24 mouse cellular contexts compared by ENCODE assay signal in genomic region chr10:96496700-96497099, GRCm38 (mm10).
DNase-seq lines count a peak whose midpoint lies in the region; ATAC-seq lines count a peak whose summit lies in the region.
"Had no signal": no experiment of that assay in that cellular context is flagged by ENCODE, and none has a peak within 500 bp of the region (broad histone marks: within the 10 kb centered on the region; RNA-seq: fewer than 3 reads in every experiment).

No protein-coding gene starts in this region.

- H3K36me3 ChIP-seq in hindbrain, embryonic 14.5 days (replicated peaks; ENCODE audit: control insufficient read depth, insufficient read depth): no peaks in the 10 kb centered on the region
- H3K36me3 ChIP-seq: embryonic facial prominence, embryonic 10.5 days; embryonic facial prominence, embryonic 13.5 days; forebrain, embryonic 12.5 days; forebrain, embryonic 15.5 days; G1E; hindbrain, embryonic 12.5 days had no signal

- no peak overlapping the region for H3K9ac ChIP-seq in hindbrain, embryonic 14.5 days
- H3K9ac ChIP-seq: embryonic facial prominence, embryonic 13.5 days; forebrain, embryonic 12.5 days; forebrain, embryonic 15.5 days; hindbrain, embryonic 12.5 days had no signal

- H3K9me3 ChIP-seq in hindbrain, embryonic 14.5 days (ENCODE audit: control insufficient read depth, low read length): no peaks in the 10 kb centered on the region
- H3K9me3 ChIP-seq: embryonic facial prominence, embryonic 10.5 days; embryonic facial prominence, embryonic 13.5 days; forebrain, embryonic 12.5 days; forebrain, embryonic 15.5 days; hindbrain, embryonic 12.5 days had no signal

- no peaks in the 10 kb centered on the region for H3K4me1 ChIP-seq in hindbrain, embryonic 14.5 days (replicated peaks; ENCODE audit: control insufficient read depth, insufficient read depth, low read length)
- H3K4me1 ChIP-seq: embryonic facial prominence, embryonic 10.5 days; embryonic facial prominence, embryonic 13.5 days; forebrain, embryonic 12.5 days; forebrain, embryonic 15.5 days; hindbrain, embryonic 12.5 days had no signal

- H3K4me3 ChIP-seq in hindbrain, embryonic 14.5 days (replicated peaks; ENCODE audit: low read length): no peak overlapping the region
- H3K4me3 ChIP-seq: embryonic facial prominence, embryonic 10.5 days; embryonic facial prominence, embryonic 13.5 days; erythroblast, embryonic 14.5 days; forebrain, embryonic 12.5 days; forebrain, embryonic 15.5 days; heart, adult 2 months; hindbrain, embryonic 12.5 days had no signal

- no peak overlapping the region for H3K27ac ChIP-seq in hindbrain, embryonic 14.5 days
- H3K27ac ChIP-seq: embryonic facial prominence, embryonic 10.5 days; embryonic facial prominence, embryonic 13.5 days; forebrain, embryonic 12.5 days; forebrain, embryonic 15.5 days; heart, adult 2 months; hindbrain, embryonic 12.5 days had no signal

- peak; percentile 3 for DNase-seq in thymus, postnatal 0 days (ENCODE audit: low spot score)
- no peak for DNase-seq in thymus, postnatal 4 days
- no peak for DNase-seq in urinary bladder, adult 2 months (ENCODE audit: low spot score)
- DNase-seq in hindbrain, embryonic 14.5 days (ENCODE audit: low spot score): no peak
- DNase-seq: adrenal gland, postnatal 10 days; adrenal gland, postnatal 36 days; cerebellum, adult 18-20 months; cerebellum, adult 9-10 months; cerebellum, postnatal 14 days; gastrocnemius, postnatal 25 days; heart, adult 2 months had no signal

- H3K4me2 ChIP-seq in hindbrain, embryonic 14.5 days (replicated peaks): no peak overlapping the region
- H3K4me2 ChIP-seq: embryonic facial prominence, embryonic 13.5 days; forebrain, embryonic 12.5 days; forebrain, embryonic 15.5 days; heart, embryonic 11.5 days; hindbrain, embryonic 12.5 days had no signal

- 95% methylated on average over 3 of the region's 3 CpGs for WGBS in hindbrain, embryonic 14.5 days

- peak; percentile 73 for ATAC-seq in granulocyte monocyte progenitor cell, adult 5-6 weeks (replicated peaks; ENCODE audit: poor library complexity, severe bottlenecking)
- ATAC-seq in monocyte, adult 5-6 weeks (replicated peaks; ENCODE audit: insufficient number of reproducible peaks, low FRiP score, low TSS enrichment, poor library complexity, severe bottlenecking): peak; percentile 73
- no peak for ATAC-seq in hindbrain, embryonic 14.5 days (ENCODE audit: low FRiP score)
- ATAC-seq: forebrain, embryonic 15.5 days; hindbrain, embryonic 16.5 days; Patski had no signal

- no peaks in the 10 kb centered on the region for H3K27me3 ChIP-seq in hindbrain, embryonic 14.5 days (ENCODE audit: control insufficient read depth, insufficient read depth, low read length)
- H3K27me3 ChIP-seq: CH12.LX; embryonic facial prominence, embryonic 13.5 days; forebrain, embryonic 12.5 days; forebrain, embryonic 15.5 days; hindbrain, embryonic 12.5 days; Patski had no signal
